ENCODE assay signal across 13 mouse cellular contexts in genomic region chr4:98236006-98236783, GRCm38 (mm10).
A peak's percentile ranks its signal among the peaks of the same experiment; 100 is the strongest.
DNase-seq lines count a peak whose midpoint lies in the region; ATAC-seq and TF ChIP-seq lines count a peak whose summit lies in the region.
"Had no signal": no experiment of that assay in that cellular context is flagged by ENCODE, and none has a peak within 500 bp of the region (broad histone marks: within the 10 kb centered on the region; RNA-seq: fewer than 3 reads in every experiment).

No protein-coding gene starts in this region.

- no peak overlapping the region for H3K9ac ChIP-seq in liver, embryonic 14.5 days (replicated peaks)
- H3K9ac ChIP-seq in liver, embryonic 11.5 days (ENCODE audit: low read depth, low read length): no peak overlapping the region
- H3K9ac ChIP-seq in lung, embryonic 16.5 days (ENCODE audit: low read length): no peak overlapping the region; the same call in 1 of the 2 replicates
- no peak overlapping the region for H3K9ac ChIP-seq in stomach, postnatal 0 days (ENCODE audit: low read length)

- peak in 1 of 3 experiments; percentile 11 for DNase-seq in liver, embryonic 14.5 days (ENCODE audit: low read depth in 3 of 3, low spot score in 3 of 3)
- DNase-seq in liver, embryonic 11.5 days (ENCODE audit: low spot score): no peak
- DNase-seq in stomach, postnatal 0 days (ENCODE audit: low spot score): peak; percentile 34
- DNase-seq in left cerebral cortex, postnatal 14 days (ENCODE audit: low spot score in 2 of 2): no peak
- DNase-seq in left cerebral cortex, adult 8-10 months (ENCODE audit: low spot score in 2 of 2): no peak
- DNase-seq: gastrocnemius, postnatal 14 days; kidney, adult 2 months; spleen, adult 18-20 months had no signal

- no peak overlapping the region for H3K4me3 ChIP-seq in liver, embryonic 14.5 days (ENCODE audit: insufficient read depth in 1 of 2, low read depth in 2 of 2, low read length in 2 of 2)
- no peak overlapping the region for H3K4me3 ChIP-seq in liver, embryonic 11.5 days (ENCODE audit: low read depth, low read length)
- H3K4me3 ChIP-seq in lung, embryonic 16.5 days (ENCODE audit: low read length): no peak overlapping the region
- no peak overlapping the region for H3K4me3 ChIP-seq in stomach, postnatal 0 days (ENCODE audit: low read depth, low read length)
- H3K4me3 ChIP-seq: erythroblast, embryonic 14.5 days had no signal

- H3K27ac ChIP-seq in liver, embryonic 14.5 days: no peak overlapping the region
- H3K27ac ChIP-seq in liver, embryonic 11.5 days (ENCODE audit: low read depth, low read length): no peak overlapping the region
- H3K27ac ChIP-seq in lung, embryonic 16.5 days (ENCODE audit: low read length): peak overlapping the region; percentile 89
- no peak overlapping the region for H3K27ac ChIP-seq in stomach, postnatal 0 days (replicated peaks)

- 43% methylated on average over 12 of the region's 12 CpGs for WGBS in liver, embryonic 14.5 days (ENCODE audit: insufficient replicate concordance)
- WGBS in liver, embryonic 11.5 days: 59% methylated on average over 12 of the region's 12 CpGs
- 36% methylated on average over 12 of the region's 12 CpGs for whole genome bisulfite sequencing in lung, embryonic 16.5 days
- 46% methylated on average over 12 of the region's 12 CpGs for WGBS in stomach, postnatal 0 days

- intact Hi-C loops in left cerebral cortex, postnatal 14 days (cut with DNase I): no loop called here

- no peaks in the 10 kb centered on the region for H3K9me3 ChIP-seq in liver, embryonic 14.5 days (ENCODE audit: control insufficient read depth, low read length)
- H3K9me3 ChIP-seq in liver, embryonic 11.5 days (ENCODE audit: control insufficient read depth, low read length): no peaks in the 10 kb centered on the region
- no peaks in the 10 kb centered on the region for H3K9me3 ChIP-seq in lung, embryonic 16.5 days (ENCODE audit: control insufficient read depth, low read length)
- no peaks in the 10 kb centered on the region for H3K9me3 ChIP-seq in stomach, postnatal 0 days (ENCODE audit: control insufficient read depth, low read length)

- H3K4me1 ChIP-seq in liver, embryonic 14.5 days (replicated peaks; ENCODE audit: control insufficient read depth in 2 of 2, insufficient read depth in 2 of 2, low read length in 1 of 2): peaks cover 0 to 9% of the 10 kb centered on the region in 2 experiments; a peak in 2 of 4 replicates
- no peaks in the 10 kb centered on the region for H3K4me1 ChIP-seq in liver, embryonic 11.5 days (replicated peaks; ENCODE audit: control insufficient read depth, insufficient read depth, low read length)
- peaks cover 8% of the 10 kb centered on the region; the same call in 1 of the 2 replicates for H3K4me1 ChIP-seq in lung, embryonic 16.5 days (replicated peaks; ENCODE audit: control insufficient read depth, insufficient read depth, low read length)
- H3K4me1 ChIP-seq in stomach, postnatal 0 days (replicated peaks; ENCODE audit: control insufficient read depth, insufficient read depth): no peaks in the 10 kb centered on the region

- TF ChIP-seq CTCF in liver, embryonic 14.5 days (IDR thresholded peaks at IDR 0.05; ENCODE audit: low read depth): no peak
- no peak for TF ChIP-seq CTCF in stomach, postnatal 0 days (IDR thresholded peaks at IDR 0.05; ENCODE audit: low read depth)

- no peaks in the 10 kb centered on the region for H3K36me3 ChIP-seq in liver, embryonic 14.5 days (replicated peaks; ENCODE audit: control insufficient read depth, insufficient read depth, low read depth)
- no peaks in the 10 kb centered on the region for H3K36me3 ChIP-seq in liver, embryonic 11.5 days (ENCODE audit: control insufficient read depth, insufficient read depth, low read length)
- no peaks in the 10 kb centered on the region for H3K36me3 ChIP-seq in lung, embryonic 16.5 days (ENCODE audit: control insufficient read depth, insufficient read depth, low read length)
- H3K36me3 ChIP-seq in stomach, postnatal 0 days (ENCODE audit: control insufficient read depth, insufficient read depth, low read length): no peaks in the 10 kb centered on the region

- H3K4me2 ChIP-seq in liver, embryonic 14.5 days (ENCODE audit: low read depth): 0 out of 2 replicates have a peak overlapping the region, but pooled peaks have one; percentile 8
- no peak overlapping the region for H3K4me2 ChIP-seq in liver, embryonic 11.5 days
- peak overlapping the region; percentile 0; the same call in 1 of the 2 replicates for H3K4me2 ChIP-seq in lung, embryonic 16.5 days (ENCODE audit: low read depth, low read length)
- H3K4me2 ChIP-seq in stomach, postnatal 0 days (replicated peaks; ENCODE audit: low read depth): 0 out of 2 replicates have a peak overlapping the region, but pooled peaks have one; percentile 8
- H3K4me2 ChIP-seq: heart, embryonic 11.5 days had no signal

- TF ChIP-seq EP300 in liver, embryonic 14.5 days (IDR thresholded peaks at IDR 0.05; ENCODE audit: low read depth): no peak
- no peak for TF ChIP-seq EP300 in stomach, postnatal 0 days (optimal IDR thresholded peaks at IDR 0.05)

- no peaks in the 10 kb centered on the region for H3K27me3 ChIP-seq in liver, embryonic 14.5 days (ENCODE audit: control insufficient read depth, insufficient read depth, low read length)
- no peaks in the 10 kb centered on the region for H3K27me3 ChIP-seq in liver, embryonic 11.5 days (replicated peaks; ENCODE audit: control insufficient read depth, insufficient read depth, low read length)
- no peaks in the 10 kb centered on the region for H3K27me3 ChIP-seq in lung, embryonic 16.5 days (ENCODE audit: control insufficient read depth, insufficient read depth, low read depth, low read length)
- H3K27me3 ChIP-seq in stomach, postnatal 0 days (ENCODE audit: control insufficient read depth, insufficient read depth, low read length): no peaks in the 10 kb centered on the region

- no peak; the same call in 1 of the 2 replicates for ATAC-seq in liver, embryonic 14.5 days (ENCODE audit: insufficient read depth)
- ATAC-seq in liver, embryonic 11.5 days (replicated peaks; ENCODE audit: low FRiP score): no peak
- 0 out of 2 replicates have a peak, but pooled peaks have one; percentile 37 for ATAC-seq in granulocyte monocyte progenitor cell, adult 5-6 weeks (replicated peaks; ENCODE audit: poor library complexity, severe bottlenecking)
- ATAC-seq in lung, embryonic 16.5 days (ENCODE audit: low read depth): peak; percentile 84
- ATAC-seq in stomach, postnatal 0 days (ENCODE audit: low FRiP score, low TSS enrichment): peak; percentile 73
- ATAC-seq: CD4-positive, CD25-positive, alpha-beta regulatory T cell, adult 4 months had no signal

Comparison
In these comparisons a context has a peak if more than half of its experiments do, and no peak if none do; other contexts are left out.
1. ATAC-seq: peak in granulocyte monocyte progenitor cell, adult 5-6 weeks (single experiment), lung, embryonic 16.5 days (single experiment) and stomach, postnatal 0 days (single experiment); none in liver, embryonic 14.5 days (single experiment) and liver, embryonic 11.5 days (single experiment).